Mouse (Mus musculus): ENCODE measurements around the gene Susd4.

Gene Susd4

GRCm38 (mm10) chr1:182787030-182787429 lies 23.4 kb downstream of the Susd4 start:
- no peak for DNase-seq (ENCODE audit: low spot score in 2 of 2)

GRCm38 (mm10) chr1:182788896-182789295 lies 25.2 kb downstream of the Susd4 start:
- no peak for DNase-seq (ENCODE audit: low spot score in 2 of 2)

DNA sequence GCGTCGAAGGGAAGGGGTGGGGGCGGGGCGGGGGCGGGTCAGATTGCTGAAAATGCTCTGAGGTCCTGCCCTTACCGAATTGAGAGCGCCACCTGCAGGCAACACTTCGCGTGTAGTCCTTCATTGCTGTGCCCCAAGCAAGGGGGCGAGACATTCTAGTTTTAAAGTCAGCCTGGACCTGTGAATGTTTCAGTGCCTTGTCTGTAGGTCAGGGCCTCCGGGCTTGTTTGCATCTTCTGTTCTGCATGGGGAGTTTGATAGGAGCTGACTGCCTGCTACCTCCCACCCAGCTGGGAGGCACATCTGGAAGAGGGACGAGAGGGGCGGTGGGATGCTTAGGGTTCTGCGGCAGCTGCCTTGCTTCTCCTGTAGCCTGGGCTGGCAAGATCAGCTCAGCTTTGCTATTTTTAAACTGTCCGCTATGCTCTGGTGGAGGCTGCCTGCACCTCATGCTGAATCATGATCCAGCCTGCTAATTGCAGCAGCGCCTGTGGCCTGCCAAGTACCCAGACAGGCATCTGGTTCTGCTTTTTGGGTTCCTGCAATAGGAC lies 28.9 kb downstream of the Susd4 start:
- peak; percentile 6 to 31 for DNase-seq (ENCODE audit: low spot score in 2 of 2)

- DNase-seq (ENCODE audit: low spot score in 2 of 2): no peak
Measured at GRCm38 (mm10) chr1:182794221-182794620, 30.6 kb downstream of the Susd4 start.

DNA sequence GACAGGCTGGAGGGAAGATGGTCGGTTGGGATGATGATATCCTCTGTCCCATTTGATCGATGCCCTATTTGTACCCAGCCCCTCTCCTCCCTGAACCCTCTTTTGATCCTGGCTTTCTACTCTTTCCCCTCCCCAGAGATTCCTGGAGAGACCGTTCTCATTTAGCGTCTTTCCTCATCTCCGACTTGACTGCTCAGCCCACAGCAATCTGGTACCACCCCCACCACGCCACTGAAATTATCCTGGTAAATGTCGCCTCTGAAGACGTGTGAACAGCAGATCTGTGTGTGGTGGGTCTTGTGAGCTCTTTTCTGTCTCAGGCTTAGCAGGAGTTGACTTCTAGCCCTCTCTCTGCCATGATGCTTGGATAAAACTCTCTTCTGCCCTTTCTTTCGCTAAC lies 31.0 kb downstream of the Susd4 start:
- no peak for DNase-seq (ENCODE audit: low spot score in 2 of 2)

GRCm38 (mm10) chr1:182797048-182797447 lies 33.4 kb downstream of the Susd4 start:
- no peak for DNase-seq (ENCODE audit: low spot score in 2 of 2)

DNA sequence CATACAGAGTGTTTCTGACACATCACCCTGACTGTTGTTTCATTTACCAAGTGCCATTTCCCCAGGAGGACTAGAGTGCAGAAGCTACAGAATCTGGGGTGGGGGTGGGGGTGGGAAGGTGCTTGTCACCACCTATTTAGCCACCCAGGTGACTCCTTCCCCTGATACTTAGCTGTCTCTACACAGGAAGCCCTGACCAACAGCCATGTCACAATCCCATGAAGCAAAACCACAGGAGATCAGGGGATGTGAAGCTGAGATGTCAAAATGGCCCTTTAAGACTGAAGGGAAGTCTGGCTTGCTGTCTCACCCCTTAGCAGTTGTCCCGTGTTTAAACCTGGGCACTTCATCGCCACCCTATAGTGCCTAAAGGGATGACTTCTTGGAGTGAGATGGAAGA lies 37.9 kb downstream of the Susd4 start:
- DNase-seq (ENCODE audit: low spot score in 2 of 2): no peak

- DNase-seq (ENCODE audit: low spot score in 2 of 2): no peak
Measured at GRCm38 (mm10) chr1:182802891-182803290, 39.2 kb downstream of the Susd4 start.

- DNase-seq (ENCODE audit: low spot score in 2 of 2): no peak
Measured at GRCm38 (mm10) chr1:182813991-182814390, 50.3 kb downstream of the Susd4 start.

GRCm38 (mm10) chr1:182814566-182814965 lies 50.9 kb downstream of the Susd4 start:
- DNase-seq (ENCODE audit: low spot score in 2 of 2): no peak

DNA sequence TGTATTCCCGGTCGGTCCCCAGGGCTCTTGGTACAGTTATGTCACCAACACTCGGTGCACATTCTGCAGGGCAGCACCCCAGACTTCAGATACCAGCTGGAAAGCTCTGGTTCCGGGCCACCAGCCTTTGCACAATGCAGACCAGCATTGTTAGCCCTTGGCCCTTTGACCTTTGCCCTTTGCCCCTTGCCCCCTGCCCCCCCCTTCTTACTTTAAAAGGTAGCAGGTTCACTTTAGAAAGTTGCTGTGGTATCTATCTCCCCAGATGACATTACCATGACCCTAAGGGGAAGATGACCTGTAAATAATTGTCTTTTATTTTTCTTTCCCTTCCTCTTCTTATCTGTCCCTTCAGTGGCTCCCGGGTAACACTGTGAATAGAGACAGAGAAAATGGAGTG lies 53.4 kb downstream of the Susd4 start:
- DNase-seq (ENCODE audit: low spot score in 2 of 2): no peak

GRCm38 (mm10) chr1:182817624-182818023 lies 54.0 kb downstream of the Susd4 start:
- no peak for DNase-seq (ENCODE audit: low spot score in 2 of 2)

DNA sequence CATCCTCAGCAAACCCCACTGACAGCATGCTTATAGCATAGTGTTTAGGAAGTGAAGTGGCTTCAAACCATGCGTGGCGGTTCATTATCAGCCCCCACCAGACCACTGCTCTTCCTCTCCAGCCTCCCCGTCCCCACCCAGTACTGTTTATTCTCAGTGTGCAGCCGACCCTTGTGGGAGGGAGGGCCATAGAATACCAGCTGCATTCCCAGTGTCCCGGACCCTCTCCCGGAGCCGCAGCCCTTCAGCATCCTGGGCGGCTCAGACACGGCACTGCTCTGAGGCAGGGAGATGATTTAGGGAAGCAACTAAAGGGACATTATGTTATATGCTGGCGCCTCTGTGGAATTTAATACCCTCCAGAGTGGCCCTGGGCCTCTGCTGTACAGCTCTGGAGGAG lies 55.3 kb downstream of the Susd4 start:
- DNase-seq (ENCODE audit: low spot score in 2 of 2): no peak

DNA sequence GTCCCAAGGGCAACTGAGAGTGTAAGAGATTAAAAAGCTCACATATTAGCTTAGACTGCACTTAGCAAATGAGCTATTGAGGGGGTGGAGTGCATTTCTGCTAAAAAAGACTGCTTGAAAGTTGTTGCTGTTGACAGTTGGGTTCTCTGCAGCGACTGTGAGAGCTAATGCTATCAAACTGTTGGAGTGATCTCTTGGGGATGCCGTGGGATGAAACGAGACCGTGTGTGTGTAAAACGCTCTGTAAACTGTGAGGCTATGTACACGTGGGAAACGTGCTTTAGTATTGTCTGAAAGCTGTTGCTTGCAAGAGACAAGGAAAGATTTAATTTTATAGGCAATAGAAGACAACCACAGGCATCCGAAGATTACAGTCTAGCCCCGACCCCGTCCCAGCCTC lies 59.1 kb downstream of the Susd4 start:
- no peak for DNase-seq (ENCODE audit: low spot score in 2 of 2)

GRCm38 (mm10) chr1:182823723-182824421 lies 60.2 kb downstream of the Susd4 start:
- DNase-seq (ENCODE audit: low spot score in 2 of 2): no peak

DNA sequence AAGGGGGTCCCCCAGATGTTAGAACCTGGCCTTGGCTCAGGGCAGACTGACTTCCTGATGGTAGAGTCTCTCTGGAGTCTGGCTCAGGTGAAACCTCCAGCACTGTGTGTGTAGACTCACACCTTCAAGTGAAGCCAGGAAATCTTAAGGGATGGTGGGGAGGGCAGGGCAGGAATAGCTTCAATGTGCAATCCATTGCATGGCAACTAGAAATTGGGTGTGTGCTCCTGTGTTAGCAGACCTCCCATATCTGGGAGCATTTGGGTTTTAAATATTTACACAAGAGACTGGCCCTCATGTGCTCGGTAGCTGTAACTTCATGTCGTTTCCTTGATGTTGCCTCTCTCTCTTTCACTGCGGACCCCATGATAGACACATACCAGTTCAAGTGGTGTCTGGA lies 62.9 kb downstream of the Susd4 start:
- no peak for DNase-seq (ENCODE audit: low spot score in 2 of 2)

- no peak for DNase-seq (ENCODE audit: low spot score in 2 of 2)
Measured at GRCm38 (mm10) chr1:182838061-182838460, 74.4 kb downstream of the Susd4 start.

DNA sequence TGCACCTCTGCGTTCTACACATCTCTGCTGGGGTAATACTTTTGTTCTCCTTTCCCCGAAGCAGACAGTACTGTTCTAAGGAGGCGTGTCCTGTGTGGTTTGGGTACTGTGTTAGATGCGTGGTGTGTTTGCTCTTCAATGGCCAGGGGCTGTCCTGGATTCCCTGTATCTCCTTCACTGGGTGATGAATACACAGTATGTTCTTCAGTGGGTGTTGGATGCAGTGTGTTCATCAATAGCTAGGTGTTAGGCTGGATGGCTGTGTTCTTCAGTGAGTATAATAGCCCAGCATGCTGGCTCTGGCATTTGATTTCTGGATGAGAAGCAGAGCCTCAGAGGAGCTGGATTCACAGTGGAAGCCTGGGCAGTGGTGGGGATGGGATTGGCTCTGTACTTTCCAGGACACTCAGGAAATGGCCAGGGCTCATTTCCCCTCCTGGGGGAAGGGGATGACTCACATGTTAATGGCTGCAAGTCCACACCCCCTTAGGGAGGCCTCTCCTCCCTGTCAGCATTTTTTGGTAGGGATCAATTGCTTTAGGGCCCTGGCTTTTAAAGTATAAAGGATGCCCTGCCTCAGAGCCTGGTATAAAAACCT lies 75.8 kb downstream of the Susd4 start:
- no peak for DNase-seq (ENCODE audit: low spot score in 2 of 2)

GRCm38 (mm10) chr1:182840011-182840410 lies 76.4 kb downstream of the Susd4 start:
- DNase-seq (ENCODE audit: low spot score in 2 of 2): no peak

GRCm38 (mm10) chr1:182840606-182841005 lies 76.9 kb downstream of the Susd4 start:
- DNase-seq (ENCODE audit: low spot score in 2 of 2): no peak

DNA sequence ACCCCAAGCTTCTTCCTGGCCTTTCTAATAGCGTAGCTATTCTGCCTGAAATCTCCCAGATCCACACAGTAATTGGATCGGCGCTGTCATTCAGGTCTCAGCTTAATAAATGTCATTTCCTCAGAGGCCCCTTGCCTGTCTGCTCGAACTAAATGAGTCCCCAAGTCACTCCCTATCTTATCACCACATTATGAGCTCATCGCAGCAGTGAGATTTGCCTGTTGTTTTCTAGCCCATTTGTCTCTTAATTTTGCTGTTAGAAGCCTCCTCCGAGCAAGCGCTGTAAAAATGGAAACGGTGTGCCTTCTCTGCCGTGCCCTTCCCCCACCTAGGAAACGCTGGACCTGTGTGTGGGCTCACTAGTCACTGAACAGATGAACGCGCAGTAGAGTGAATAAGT lies 85.9 kb downstream of the Susd4 start:
- DNase-seq (ENCODE audit: low spot score in 2 of 2): no peak

- DNase-seq (ENCODE audit: low spot score in 2 of 2): no peak
Measured at GRCm38 (mm10) chr1:182850080-182850479, 86.4 kb downstream of the Susd4 start.

DNA sequence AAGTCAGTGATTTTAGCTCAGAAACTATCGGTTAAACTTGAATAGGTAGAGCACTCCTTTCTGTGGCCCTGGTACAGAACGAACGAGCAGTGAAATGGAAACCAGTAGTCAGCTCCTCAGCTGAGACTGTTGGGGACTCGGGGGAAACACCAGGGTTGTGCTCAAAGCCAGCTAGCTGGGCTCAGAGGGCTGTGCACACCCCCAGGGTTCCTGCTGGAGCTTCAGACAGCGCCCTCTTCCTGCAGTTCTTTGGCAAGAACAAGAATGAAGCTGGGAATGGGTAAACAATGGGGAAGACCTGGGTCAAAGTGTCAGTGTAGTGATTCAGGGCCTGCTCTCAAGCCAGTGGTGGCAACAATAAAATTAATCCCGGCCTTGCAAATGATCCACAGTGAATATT lies 88.5 kb downstream of the Susd4 start:
- no peak for DNase-seq (ENCODE audit: low spot score in 2 of 2)

Data from urinary bladder, adult 18-20 months (tissue).